Mouse (Mus musculus): ENCODE data around the gene Atg10. TPM values are rescaled to one million over a fixed set of nuclear protein-coding genes. Genes with fewer than 3 reads are reported as not detected.
A peak's percentile ranks its signal among the peaks of the same experiment; 100 is the strongest.

Gene Atg10
- total and polyA plus RNA-seq, 3 experiments = 2.0 to 4.3 TPM; not detected in 1

GRCm38 (mm10) chr13:91171766-91172491, 51.8 kb downstream of the Atg10 start:
- H3K27ac ChIP-seq (ENCODE audit: control insufficient read depth, low read depth, low read length) = no peak overlapping the region
- no peaks in the 10 kb centered on the region; the same call in 1 of the 2 replicates for H3K79me2 ChIP-seq (ENCODE audit: control insufficient read depth, insufficient read depth, low read length, poor library complexity)
- no peaks in the 10 kb centered on the region for H3K27me3 ChIP-seq (ENCODE audit: control insufficient read depth in 1 of 2, insufficient read depth in 2 of 2, low read length in 2 of 2)
- H3K9ac ChIP-seq (ENCODE audit: control insufficient read depth, low read depth, low read length, poor library complexity, severe bottlenecking) = no peak overlapping the region
- H3K4me3 ChIP-seq (ENCODE audit: control insufficient read depth in 1 of 2, insufficient read depth in 1 of 2, low read depth in 2 of 2, low read length in 2 of 2) = no peak overlapping the region
- H3K4me1 ChIP-seq (ENCODE audit: control insufficient read depth in 1 of 2, insufficient read depth in 2 of 2, low read length in 2 of 2) = peaks cover 12 to 16% of the 10 kb centered on the region in 2 experiments
- TF ChIP-seq MYC (IDR thresholded peaks at IDR 0.05; ENCODE audit: low read depth, low read length) = 0 out of 2 replicates have a peak, but pooled peaks have one; percentile 23
- no peak for TF ChIP-seq POLR2A (IDR thresholded peaks at IDR 0.05; ENCODE audit: control insufficient read depth in 1 of 2, insufficient read depth in 1 of 2, low read depth in 1 of 2, low read length in 2 of 2, poor library complexity in 1 of 2)
- no peak for TF ChIP-seq HCFC1 (IDR thresholded peaks at IDR 0.05; ENCODE audit: low read depth, low read length)
- TF ChIP-seq POLR2AphosphoS2 (IDR thresholded peaks at IDR 0.05; ENCODE audit: low read length) = no peak
- no peak for DNase-seq (ENCODE audit: low read depth, low spot score)
- peaks cover 0 to 16% of the 10 kb centered on the region in 2 experiments; a peak in 2 of 4 replicates for H3K36me3 ChIP-seq (ENCODE audit: control insufficient read depth in 1 of 2, insufficient read depth in 2 of 2, low read length in 2 of 2)
- no peaks in the 10 kb centered on the region for H3K9me3 ChIP-seq (replicated peaks; ENCODE audit: insufficient read depth, low read length)

GRCm38 (mm10) chr13:91171205-91171604, 52.6 kb downstream of the Atg10 start:
- H3K4me1 ChIP-seq (ENCODE audit: control insufficient read depth in 1 of 2, insufficient read depth in 2 of 2, low read length in 2 of 2) = peaks cover 12 to 18% of the 10 kb centered on the region in 2 experiments
- H3K79me2 ChIP-seq (ENCODE audit: control insufficient read depth, insufficient read depth, low read length, poor library complexity) = no peaks in the 10 kb centered on the region; the same call in 1 of the 2 replicates
- no peak overlapping the region for H3K4me3 ChIP-seq (ENCODE audit: control insufficient read depth in 1 of 2, insufficient read depth in 1 of 2, low read depth in 2 of 2, low read length in 2 of 2)
- H3K9ac ChIP-seq (ENCODE audit: control insufficient read depth, low read depth, low read length, poor library complexity, severe bottlenecking) = no peak overlapping the region
- DNase-seq (ENCODE audit: low read depth, low spot score) = no peak
- H3K9me3 ChIP-seq (replicated peaks; ENCODE audit: insufficient read depth, low read length) = no peaks in the 10 kb centered on the region
- TF ChIP-seq POLR2A (IDR thresholded peaks at IDR 0.05; ENCODE audit: control insufficient read depth in 1 of 2, insufficient read depth in 1 of 2, low read depth in 1 of 2, low read length in 2 of 2, poor library complexity in 1 of 2) = no peak
- TF ChIP-seq USF1 (IDR thresholded peaks at IDR 0.05; ENCODE audit: low read depth, low read length) = no peak
- TF ChIP-seq MAX (IDR thresholded peaks at IDR 0.05; ENCODE audit: low read length) = no peak
- no peak for TF ChIP-seq KAT2A (conservative IDR thresholded peaks at IDR 0.05; ENCODE audit: low read depth, low read length)
- TF ChIP-seq TAL1 (IDR thresholded peaks at IDR 0.05; ENCODE audit: low read length) = no peak
- TF ChIP-seq ZC3H11A (IDR thresholded peaks at IDR 0.05; ENCODE audit: low read depth, low read length) = no peak
- no peak for TF ChIP-seq ZNF384 (IDR thresholded peaks at IDR 0.05; ENCODE audit: low read depth, low read length)
- no peak for TF ChIP-seq USF2 (IDR thresholded peaks at IDR 0.05; ENCODE audit: borderline replicate concordance in 1 of 2, insufficient read depth in 1 of 2, low read depth in 1 of 2, low read length in 2 of 2)
- no peak for TF ChIP-seq TCF12 (IDR thresholded peaks at IDR 0.05; ENCODE audit: low read depth, low read length)
- TF ChIP-seq MYB (IDR thresholded peaks at IDR 0.05; ENCODE audit: low read depth, low read length) = no peak
- no peak for TF ChIP-seq MAZ (IDR thresholded peaks at IDR 0.05; ENCODE audit: low read depth, low read length)
- TF ChIP-seq NELFE (IDR thresholded peaks at IDR 0.05; ENCODE audit: low read depth, low read length) = no peak
- no peak for TF ChIP-seq E2F4 (IDR thresholded peaks at IDR 0.05; ENCODE audit: borderline replicate concordance, low read depth, low read length)
- no peak for TF ChIP-seq RCOR1 (IDR thresholded peaks at IDR 0.05; ENCODE audit: low read depth, low read length)
- no peak for TF ChIP-seq GATA1 (IDR thresholded peaks at IDR 0.05; ENCODE audit: low read depth, low read length)
- no peak for TF ChIP-seq ETS1 (IDR thresholded peaks at IDR 0.05; ENCODE audit: low read depth, low read length)
- no peak for TF ChIP-seq NRF1 (IDR thresholded peaks at IDR 0.05; ENCODE audit: insufficient read depth, low read depth, low read length, poor library complexity, severe bottlenecking)
- TF ChIP-seq UBTF (IDR thresholded peaks at IDR 0.05; ENCODE audit: borderline replicate concordance, insufficient read depth, low read depth, low read length) = no peak
- no peak for TF ChIP-seq GABPA (IDR thresholded peaks at IDR 0.05; ENCODE audit: low read depth, low read length)
- no peak for TF ChIP-seq MAFK (IDR thresholded peaks at IDR 0.05; ENCODE audit: borderline replicate concordance, low read depth, low read length)
- no peak overlapping the region for H3K27ac ChIP-seq (ENCODE audit: control insufficient read depth, low read depth, low read length)
- no peaks in the 10 kb centered on the region for H3K27me3 ChIP-seq (ENCODE audit: control insufficient read depth in 1 of 2, insufficient read depth in 2 of 2, low read length in 2 of 2)
- peaks cover 0 to 17% of the 10 kb centered on the region in 2 experiments; a peak in 2 of 4 replicates for H3K36me3 ChIP-seq (ENCODE audit: control insufficient read depth in 1 of 2, insufficient read depth in 2 of 2, low read length in 2 of 2)

Data from MEL (cell line).